Mouse (Mus musculus) megakaryocyte, embryonic 14.5 days (primary cell): ENCODE results near the gene Hacl1. TPM values are rescaled to one million over a fixed set of nuclear protein-coding genes. Genes with fewer than 3 reads are reported as not detected.

ENCODE experiments used
- H3K27me3 ChIP-seq: replicated peaks from 2 replicates; pipeline ENCODE3; 2012; ENCODE audit warnings: inconsistent platforms
- H3K36me3 ChIP-seq: replicated peaks from 2 replicates; pipeline ENCODE3; 2012; ENCODE audit warnings: low read length, inconsistent platforms, mixed read lengths
- H3K4me1 ChIP-seq: 2 replicates; pipeline ENCODE4 v1.6.1; 2012; ENCODE audit warnings: inconsistent platforms
- H3K4me3 ChIP-seq: replicated peaks from 2 replicates; pipeline ENCODE3; 2012; ENCODE audit warnings: moderate library complexity, mild to moderate bottlenecking, inconsistent platforms
- H3K9me3 ChIP-seq: 2 replicates; pipeline ENCODE4 v1.6.1; 2012; ENCODE audit warnings: inconsistent platforms
- FLI1 ChIP-seq: IDR thresholded peaks from 2 replicates; pipeline ENCODE4 v1.6.1; 2012; ENCODE audit warnings: low read length, inconsistent platforms, mixed read lengths
- GATA1 ChIP-seq: IDR thresholded peaks from 3 replicates; pipeline ENCODE4 v1.6.1; 2012; ENCODE audit warnings: mixed read lengths, low read length, inconsistent platforms, borderline replicate concordance
- polyA plus RNA-seq: library from polyadenylated mRNA; stranded (reverse); fragments of >175 nt; gene quantifications from 2 replicates; pipeline ENCODE4 v1.2.3, GENCODE M21; 2012; ENCODE audit warnings: low replicate concordance; ENCODE audit not compliant: insufficient read depth

Gene Hacl1
- polyA plus RNA-seq, 1 experiment: 2.9 TPM

- Histone ChIP-seq H3K4me3 (no peak overlapping the region), H3K9me3 (no peaks in the 10 kb centered on the region)
Observed at GRCm38 (mm10) chr14:31565478-31566212, 75.4 kb downstream of the Hacl1 start.

GRCm38 (mm10) chr14:31564452-31565179 lies 76.5 kb downstream of the Hacl1 start:
- peaks cover 38% of the 10 kb centered on the region for H3K4me1 ChIP-seq
- no peaks in the 10 kb centered on the region for H3K36me3 ChIP-seq
- H3K9me3 ChIP-seq: no peaks in the 10 kb centered on the region
- H3K27me3 ChIP-seq: peaks cover 33% of the 10 kb centered on the region
- TF ChIP-seq GATA1: no peak
- no peak overlapping the region for H3K4me3 ChIP-seq

More at GRCm38 (mm10) chr14:31565478-31566212, 75.4 kb downstream of the Hacl1 start:
- Histone ChIP-seq H3K36me3 (no peaks in the 10 kb centered on the region), H3K4me1 (peaks cover 43% of the 10 kb centered on the region), H3K27me3 (peaks cover 28% of the 10 kb centered on the region)
- no peak for TF ChIP-seq GATA1
- TF ChIP-seq FLI1: no peak

- Histone ChIP-seq H3K27me3 (peaks cover 61% of the 10 kb centered on the region), H3K36me3 (no peaks in the 10 kb centered on the region), H3K9me3 (no peaks in the 10 kb centered on the region), H3K4me3 (no peak overlapping the region), H3K4me1 (peaks cover 36% of the 10 kb centered on the region)
- TF ChIP-seq FLI1 (no peak), GATA1 (no peak)
Observed at GRCm38 (mm10) chr14:31560886-31561285, 80.2 kb downstream of the Hacl1 start.

GRCm38 (mm10) chr14:31559216-31559615 lies 81.9 kb downstream of the Hacl1 start:
- peaks cover 61% of the 10 kb centered on the region for H3K27me3 ChIP-seq
- no peak overlapping the region for H3K4me3 ChIP-seq
- no peaks in the 10 kb centered on the region for H3K36me3 ChIP-seq
- H3K4me1 ChIP-seq: peaks cover 32% of the 10 kb centered on the region
- no peak for TF ChIP-seq GATA1
- no peaks in the 10 kb centered on the region for H3K9me3 ChIP-seq

GRCm38 (mm10) chr14:31557784-31558183 lies 83.3 kb downstream of the Hacl1 start:
- Histone ChIP-seq H3K36me3 (no peaks in the 10 kb centered on the region), H3K4me1 (peaks cover 32% of the 10 kb centered on the region), H3K27me3 (peaks cover 67% of the 10 kb centered on the region), H3K4me3 (no peak overlapping the region), H3K9me3 (no peaks in the 10 kb centered on the region)
- no peak for TF ChIP-seq FLI1

GRCm38 (mm10) chr14:31557273-31557672 lies 83.8 kb downstream of the Hacl1 start:
- Histone ChIP-seq H3K4me1 (peaks cover 32% of the 10 kb centered on the region), H3K27me3 (peaks cover 67% of the 10 kb centered on the region), H3K4me3 (no peak overlapping the region), H3K36me3 (no peaks in the 10 kb centered on the region), H3K9me3 (no peaks in the 10 kb centered on the region)
- no peak for TF ChIP-seq FLI1
- no peak for TF ChIP-seq GATA1

- H3K36me3 ChIP-seq: no peaks in the 10 kb centered on the region
- H3K4me1 ChIP-seq: peaks cover 35% of the 10 kb centered on the region
- TF ChIP-seq FLI1 (no peak), GATA1 (no peak)
- H3K27me3 ChIP-seq: peaks cover 68% of the 10 kb centered on the region
- H3K9me3 ChIP-seq: no peaks in the 10 kb centered on the region
- no peak overlapping the region for H3K4me3 ChIP-seq
Observed at GRCm38 (mm10) chr14:31556526-31557260, 84.4 kb downstream of the Hacl1 start.

- TF ChIP-seq GATA1 (no peak), FLI1 (no peak)
- no peak overlapping the region for H3K4me3 ChIP-seq
- H3K4me1 ChIP-seq: peaks cover 35% of the 10 kb centered on the region
- no peaks in the 10 kb centered on the region for H3K36me3 ChIP-seq
- no peaks in the 10 kb centered on the region for H3K9me3 ChIP-seq
- H3K27me3 ChIP-seq: peaks cover 64% of the 10 kb centered on the region
Observed at GRCm38 (mm10) chr14:31555963-31556434, 85.1 kb downstream of the Hacl1 start.

GRCm38 (mm10) chr14:31555021-31555420 lies 86.1 kb downstream of the Hacl1 start:
- Histone ChIP-seq H3K36me3 (no peaks in the 10 kb centered on the region), H3K4me3 (no peak overlapping the region), H3K4me1 (peaks cover 30% of the 10 kb centered on the region), H3K9me3 (no peaks in the 10 kb centered on the region), H3K27me3 (peaks cover 60% of the 10 kb centered on the region)
- TF ChIP-seq GATA1: no peak
- no peak for TF ChIP-seq FLI1

Other genes with a start within 250 kb of the Hacl1 start
- 2.2 TPM in 1 of 2 replicates, not detected in the other for gene Sh3bp5, start 205.2 kb downstream of the Hacl1 start, polyA plus RNA-seq
- 33.2 and 37.0 TPM in 2 replicates for gene Eaf1, start 146.9 kb downstream of the Hacl1 start, polyA plus RNA-seq
- 2.9 TPM in 1 of 2 replicates, not detected in the other for gene Mettl6, start 146.2 kb downstream of the Hacl1 start, polyA plus RNA-seq
- gene Colq, start 49.9 kb downstream of the Hacl1 start, polyA plus RNA-seq: not detected in 2 replicates
- not detected in 2 replicates for gene Gm49387, start 408 bp downstream of the Hacl1 start, polyA plus RNA-seq
- gene Btd, start 258 bp downstream of the Hacl1 start, polyA plus RNA-seq: 2.2 and 10.5 TPM in 2 replicates
- 1.5 and 4.0 TPM in 2 replicates for gene Ankrd28, start 189.4 kb upstream of the Hacl1 start, polyA plus RNA-seq